Mouse (Mus musculus): ENCODE data around the gene Acsbg1. TPM values are rescaled to one million over a fixed set of nuclear protein-coding genes. Genes with fewer than 3 reads are reported as not detected.
"Not testable (repeated sequence)": the region's sequence is repeated elsewhere in the genome, so short reads cannot be mapped to it uniquely, and the experiment has no call there.

Gene Acsbg1
- polyA plus RNA-seq, 1 experiment from 2014 or later = 1.5 TPM

- not testable (repeated sequence) for H3K36me3 ChIP-seq; ATAC-seq (ENCODE audit: insufficient number of reproducible peaks, insufficient read depth, low FRiP score, low TSS enrichment); H3K9me3 ChIP-seq; H3K9ac ChIP-seq; H3K4me1 ChIP-seq; H3K27me3 ChIP-seq; H3K27ac ChIP-seq
- 4% methylated on average over 31 of the region's 31 CpGs for WGBS
- Histone ChIP-seq H3K4me3 (peak overlapping the region; percentile 28), H3K4me2 (replicated peaks) (peak overlapping the region; percentile 60)
Observed at GRCm38 (mm10) chr9:54691241-54691805, 29.7 kb upstream of the Acsbg1 start.

- H3K27me3 ChIP-seq; H3K36me3 ChIP-seq; H3K4me1 ChIP-seq; ATAC-seq (ENCODE audit: insufficient number of reproducible peaks, insufficient read depth, low FRiP score, low TSS enrichment); H3K9ac ChIP-seq; H3K4me3 ChIP-seq; H3K4me2 ChIP-seq (replicated peaks); H3K9me3 ChIP-seq; H3K27ac ChIP-seq: not testable (repeated sequence)
- WGBS = 50% methylated on average over 2 of the region's 2 CpGs
Observed at GRCm38 (mm10) chr9:54690697-54691096, 29.0 kb upstream of the Acsbg1 start.

GRCm38 (mm10) chr9:54689446-54689845, 27.8 kb upstream of the Acsbg1 start:
- Histone ChIP-seq H3K36me3 (no peaks in the 10 kb centered on the region), H3K4me2 (replicated peaks) (no peak overlapping the region), H3K9ac (no peak overlapping the region), H3K27ac (no peak overlapping the region), H3K27me3 (peaks cover 6% of the 10 kb centered on the region), H3K9me3 (no peaks in the 10 kb centered on the region), H3K4me1 (0 out of 2 replicates have a peak, but pooled peaks cover 3% of the 10 kb centered on the region), H3K4me3 (no peak overlapping the region)
- WGBS = 82% methylated on average over 8 of the region's 8 CpGs
- ATAC-seq (ENCODE audit: insufficient number of reproducible peaks, insufficient read depth, low FRiP score, low TSS enrichment) = no peak

- Histone ChIP-seq H3K27ac (no peak overlapping the region), H3K9ac (no peak overlapping the region), H3K9me3 (no peaks in the 10 kb centered on the region), H3K4me2 (replicated peaks) (no peak overlapping the region), H3K4me3 (no peak overlapping the region), H3K27me3 (peaks cover 6% of the 10 kb centered on the region), H3K36me3 (no peaks in the 10 kb centered on the region), H3K4me1 (0 out of 2 replicates have a peak, but pooled peaks cover 3% of the 10 kb centered on the region)
- WGBS = 64% methylated on average over 14 of the region's 14 CpGs
- ATAC-seq (ENCODE audit: insufficient number of reproducible peaks, insufficient read depth, low FRiP score, low TSS enrichment) = no peak
Observed at GRCm38 (mm10) chr9:54687246-54688236, 25.9 kb upstream of the Acsbg1 start.

- WGBS = 73% methylated on average over 7 of the region's 7 CpGs
- no peak for ATAC-seq (ENCODE audit: insufficient number of reproducible peaks, insufficient read depth, low FRiP score, low TSS enrichment)
- H3K4me1 ChIP-seq = no peaks in the 10 kb centered on the region
Observed at GRCm38 (mm10) chr9:54683814-54684605, 22.3 kb upstream of the Acsbg1 start.

GRCm38 (mm10) chr9:54682846-54683245, 21.2 kb upstream of the Acsbg1 start:
- WGBS = 44% methylated on average over 2 of the region's 4 CpGs

More at GRCm38 (mm10) chr9:54683814-54684605, 22.3 kb upstream of the Acsbg1 start:
- H3K4me3 ChIP-seq = no peak overlapping the region
- no peak overlapping the region for H3K9ac ChIP-seq
- no peaks in the 10 kb centered on the region for H3K27me3 ChIP-seq
- no peaks in the 10 kb centered on the region for H3K9me3 ChIP-seq
- H3K4me2 ChIP-seq (replicated peaks) = no peak overlapping the region
- no peaks in the 10 kb centered on the region for H3K36me3 ChIP-seq
- H3K27ac ChIP-seq = no peak overlapping the region

GRCm38 (mm10) chr9:54676531-54676986, 14.9 kb upstream of the Acsbg1 start:
- no peaks in the 10 kb centered on the region for H3K4me1 ChIP-seq
- peak overlapping the region; percentile 31; the same call in 1 of the 2 replicates for H3K9ac ChIP-seq

More at GRCm38 (mm10) chr9:54682846-54683245, 21.2 kb upstream of the Acsbg1 start:
- no peak overlapping the region for H3K4me3 ChIP-seq
- no peak for ATAC-seq (ENCODE audit: insufficient number of reproducible peaks, insufficient read depth, low FRiP score, low TSS enrichment)
- H3K9me3 ChIP-seq = no peaks in the 10 kb centered on the region
- no peak overlapping the region for H3K27ac ChIP-seq
- H3K4me2 ChIP-seq (replicated peaks) = no peak overlapping the region
- H3K36me3 ChIP-seq = no peaks in the 10 kb centered on the region
- no peak overlapping the region for H3K9ac ChIP-seq
- no peaks in the 10 kb centered on the region for H3K27me3 ChIP-seq
- H3K4me1 ChIP-seq = no peaks in the 10 kb centered on the region

GRCm38 (mm10) chr9:54673887-54674286, 12.2 kb upstream of the Acsbg1 start:
- H3K4me3 ChIP-seq = no peak overlapping the region
- 90% methylated on average over 13 of the region's 13 CpGs for WGBS
- H3K9ac ChIP-seq = no peak overlapping the region
- H3K36me3 ChIP-seq = no peaks in the 10 kb centered on the region
- no peaks in the 10 kb centered on the region for H3K9me3 ChIP-seq
- no peak overlapping the region for H3K4me2 ChIP-seq (replicated peaks)
- no peak for ATAC-seq (ENCODE audit: insufficient number of reproducible peaks, insufficient read depth, low FRiP score, low TSS enrichment)
- peaks cover 6% of the 10 kb centered on the region for H3K27me3 ChIP-seq
- no peaks in the 10 kb centered on the region for H3K4me1 ChIP-seq
- no peak overlapping the region for H3K27ac ChIP-seq

More at GRCm38 (mm10) chr9:54676531-54676986, 14.9 kb upstream of the Acsbg1 start:
- peak overlapping the region; percentile 24 for H3K4me3 ChIP-seq
- H3K27ac ChIP-seq = no peak overlapping the region
- H3K36me3 ChIP-seq = no peaks in the 10 kb centered on the region
- ATAC-seq (ENCODE audit: insufficient number of reproducible peaks, insufficient read depth, low FRiP score, low TSS enrichment) = no peak
- H3K27me3 ChIP-seq = peaks cover 6% of the 10 kb centered on the region
- WGBS = 2% methylated on average over 14 of the region's 14 CpGs
- H3K4me2 ChIP-seq (replicated peaks) = peak overlapping the region; percentile 47
- no peaks in the 10 kb centered on the region for H3K9me3 ChIP-seq

- Histone ChIP-seq H3K4me1 (no peaks in the 10 kb centered on the region), H3K4me3 (no peak overlapping the region), H3K27ac (no peak overlapping the region), H3K27me3 (no peaks in the 10 kb centered on the region), H3K4me2 (replicated peaks) (no peak overlapping the region), H3K9me3 (no peaks in the 10 kb centered on the region), H3K36me3 (no peaks in the 10 kb centered on the region), H3K9ac (no peak overlapping the region)
- no peak for ATAC-seq (ENCODE audit: insufficient number of reproducible peaks, insufficient read depth, low FRiP score, low TSS enrichment)
- WGBS = 86% methylated on average over 3 of the region's 3 CpGs
Observed at GRCm38 (mm10) chr9:54671962-54672361, 10.3 kb upstream of the Acsbg1 start.

- no peaks in the 10 kb centered on the region for H3K4me1 ChIP-seq
- no peak overlapping the region for H3K27ac ChIP-seq
- H3K9me3 ChIP-seq = no peaks in the 10 kb centered on the region
- no peak overlapping the region for H3K4me3 ChIP-seq
- H3K36me3 ChIP-seq = no peaks in the 10 kb centered on the region
- 67% methylated on average over 4 of the region's 4 CpGs for WGBS
- no peak for ATAC-seq (ENCODE audit: insufficient number of reproducible peaks, insufficient read depth, low FRiP score, low TSS enrichment)
- H3K4me2 ChIP-seq (replicated peaks) = no peak overlapping the region
- no peak overlapping the region for H3K9ac ChIP-seq
- no peaks in the 10 kb centered on the region for H3K27me3 ChIP-seq
Observed at GRCm38 (mm10) chr9:54668455-54668854, 6.8 kb upstream of the Acsbg1 start.

- no peaks in the 10 kb centered on the region for H3K36me3 ChIP-seq
- no peak overlapping the region for H3K9ac ChIP-seq
- H3K4me1 ChIP-seq = 0 out of 2 replicates have a peak, but pooled peaks cover 5% of the 10 kb centered on the region
- ATAC-seq (ENCODE audit: insufficient number of reproducible peaks, insufficient read depth, low FRiP score, low TSS enrichment) = no peak
- no peak overlapping the region for H3K27ac ChIP-seq
- 92% methylated on average over 3 of the region's 3 CpGs for WGBS
- no peak overlapping the region for H3K4me3 ChIP-seq
- no peak overlapping the region for H3K4me2 ChIP-seq (replicated peaks)
- H3K9me3 ChIP-seq = no peaks in the 10 kb centered on the region
- H3K27me3 ChIP-seq = no peaks in the 10 kb centered on the region
Observed at GRCm38 (mm10) chr9:54666116-54666515, 4.4 kb upstream of the Acsbg1 start.
